Mouse (Mus musculus) spleen, embryonic (tissue): ENCODE data around the gene Dtnbp1.

Source experiments
- CTCF ChIA-PET: fragments of 350-600 bp; sonication (Branson Sonifier 250); formaldehyde crosslinking; loops from one replicate; lab custom pipeline; 2022; lab: Charles Lee

Dtnbp1 gene

GRCm38 (mm10) chr13:45003026-45003425 is 1.1 kb upstream of the Dtnbp1 start:
- CTCF ChIA-PET = interaction anchor here (0.7 kb wide), 1 partner anchor 409 kb away, joined by 3 read pairs; no protein-coding TSS in a partner anchor

GRCm38 (mm10) chr13:45001228-45001910 is 578 bp downstream of the Dtnbp1 start:
- CTCF ChIA-PET = interaction anchor here (0.5 kb wide), 1 partner anchor 1210 kb away, joined by 3 read pairs; no protein-coding TSS in a partner anchor

GRCm38 (mm10) chr13:45000836-45001227 is 1.1 kb downstream of the Dtnbp1 start:
- CTCF ChIA-PET = no interaction called here

GRCm38 (mm10) chr13:44999211-44999610 is 2.7 kb downstream of the Dtnbp1 start:
- CTCF ChIA-PET = no interaction called here

GRCm38 (mm10) chr13:44996339-44996738 is 5.6 kb downstream of the Dtnbp1 start:
- CTCF ChIA-PET = no interaction called here

- CTCF ChIA-PET = no interaction called here
Measured at GRCm38 (mm10) chr13:44992550-44993205, 9.3 kb downstream of the Dtnbp1 start.

GRCm38 (mm10) chr13:44991936-44992335 is 10.0 kb downstream of the Dtnbp1 start:
- CTCF ChIA-PET = no interaction called here

GRCm38 (mm10) chr13:44990073-44990682 is 11.8 kb downstream of the Dtnbp1 start:
- CTCF ChIA-PET = interaction anchor here (0.5 kb wide), 1 partner anchor 95 kb away, joined by 8 read pairs; no protein-coding TSS in a partner anchor

GRCm38 (mm10) chr13:44986352-44986751 is 15.6 kb downstream of the Dtnbp1 start:
- CTCF ChIA-PET = no interaction called here

- CTCF ChIA-PET = interaction anchor here (0.6 kb wide), 1 partner anchor 122 kb away, joined by 3 read pairs; no protein-coding TSS in a partner anchor
Measured at GRCm38 (mm10) chr13:44985321-44985720, 16.6 kb downstream of the Dtnbp1 start.

- CTCF ChIA-PET = no interaction called here
Measured at GRCm38 (mm10) chr13:44983635-44984401, 18.1 kb downstream of the Dtnbp1 start.

GRCm38 (mm10) chr13:44982799-44983198 is 19.1 kb downstream of the Dtnbp1 start:
- CTCF ChIA-PET = no interaction called here

- CTCF ChIA-PET = interaction anchor here (0.7 kb wide), 1 partner anchor 694 kb away, joined by 4 read pairs; no protein-coding TSS in a partner anchor
Measured at GRCm38 (mm10) chr13:44979433-44979832, 22.5 kb downstream of the Dtnbp1 start.

GRCm38 (mm10) chr13:44977483-44978141 is 24.3 kb downstream of the Dtnbp1 start:
- CTCF ChIA-PET = interaction anchor here (0.6 kb wide), 1 partner anchor 179 kb away, joined by 3 read pairs; no protein-coding TSS in a partner anchor

- CTCF ChIA-PET = interaction anchor here (0.6 kb wide), 1 partner anchor 178 kb away, joined by 3 read pairs; no protein-coding TSS in a partner anchor
Measured at GRCm38 (mm10) chr13:44977059-44977458, 24.9 kb downstream of the Dtnbp1 start.

GRCm38 (mm10) chr13:44960542-44961291 is 41.2 kb downstream of the Dtnbp1 start:
- CTCF ChIA-PET = no interaction called here

GRCm38 (mm10) chr13:44957049-44957448 is 44.9 kb downstream of the Dtnbp1 start:
- CTCF ChIA-PET = no interaction called here

- CTCF ChIA-PET = no interaction called here
Measured at GRCm38 (mm10) chr13:44955781-44956180, 46.2 kb downstream of the Dtnbp1 start.

- CTCF ChIA-PET = interaction anchor here (0.7 kb wide), 1 partner anchor 349 kb away, joined by 3 read pairs; no protein-coding TSS in a partner anchor
Measured at GRCm38 (mm10) chr13:44954232-44954568, 47.7 kb downstream of the Dtnbp1 start.
